Mouse (Mus musculus) embryonic facial prominence, embryonic 15.5 days (tissue): ENCODE measurements at regions not wholly inside any gene's neighbourhood (a gene's known extent, or its start where the extent isn't known, plus 50 kb on each side); places are given as distances from the start of the nearest gene placed in this dataset.

ENCODE experiments used
- ATAC-seq: fragments of 200-750 bp; cut with Nextera tagmentation; 2 replicates; pipeline ENCODE4 v1.8.0; 2017; ENCODE audit warnings: low read depth, moderate TSS enrichment; ENCODE audit not compliant: insufficient number of reproducible peaks, low FRiP score, low TSS enrichment
- H3K27ac ChIP-seq: fragments of 300-500 bp; sonication (generic); replicated peaks from 2 replicates; pipeline ENCODE4 v1.5.1; 2015; ENCODE audit warnings: mild to moderate bottlenecking, inconsistent platforms
- H3K27me3 ChIP-seq: fragments of 300-500 bp; sonication (generic); 2 replicates; pipeline ENCODE4 v1.6.1; 2015; ENCODE audit warnings: inconsistent platforms
- H3K36me3 ChIP-seq: fragments of 300-500 bp; sonication (generic); 2 replicates; pipeline ENCODE4 v1.6.1; 2015; ENCODE audit warnings: mild to moderate bottlenecking, inconsistent platforms
- H3K4me1 ChIP-seq: fragments of 300-500 bp; sonication (generic); 2 replicates; pipeline ENCODE4 v1.6.1; 2015; ENCODE audit warnings: inconsistent platforms
- H3K4me2 ChIP-seq: fragments of 300-500 bp; sonication (generic); replicated peaks from 2 replicates; pipeline ENCODE4 v1.6.1; 2015; ENCODE audit warnings: mild to moderate bottlenecking, inconsistent platforms
- H3K4me3 ChIP-seq: fragments of 300-500 bp; sonication (generic); replicated peaks from 2 replicates; pipeline ENCODE4 v1.5.1; 2015; ENCODE audit warnings: mild to moderate bottlenecking, inconsistent platforms
- H3K9ac ChIP-seq: fragments of 300-500 bp; sonication (generic); 2 replicates; pipeline ENCODE4 v1.6.1; 2015; ENCODE audit warnings: inconsistent platforms
- H3K9me3 ChIP-seq: fragments of 300-500 bp; sonication (generic); replicated peaks from 2 replicates; pipeline ENCODE4 v1.6.1; 2016; ENCODE audit warnings: inconsistent platforms
- WGBS: fragments of 180-500 bp; shearing (Covaris S2); methylation state at CpG from one replicate; pipeline ENCODE4 v1.1.7; 2015; 5-methylcytosine and 5-hydroxymethylcytosine counted together

DNA sequence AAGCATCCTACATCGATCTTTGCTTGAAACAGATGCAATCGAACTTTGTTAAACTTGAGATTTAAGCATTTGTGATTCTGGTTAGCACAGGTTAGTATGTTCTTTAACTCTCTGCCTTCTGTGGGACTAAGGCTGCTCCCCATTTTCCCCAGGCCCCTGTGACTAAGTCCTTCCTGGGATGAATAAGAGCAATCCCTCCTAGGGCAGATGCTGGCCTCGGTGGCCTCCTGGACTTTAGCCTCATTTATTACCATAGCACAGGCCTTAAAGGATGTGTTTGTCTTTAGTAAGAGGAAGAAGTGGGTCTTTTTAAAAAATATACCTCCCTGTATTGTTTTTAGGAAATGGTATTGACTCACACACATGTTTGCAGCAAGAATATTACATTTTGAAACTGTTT, 599.9 kb downstream of the Dok5 start:
- Histone ChIP-seq H3K4me2 (no peak overlapping the region), H3K4me1 (no peaks in the 10 kb centered on the region; the same call in 1 of the 2 replicates), H3K9ac (no peak overlapping the region), H3K36me3 (no peaks in the 10 kb centered on the region), H3K27ac (no peak overlapping the region), H3K4me3 (no peak overlapping the region), H3K27me3 (no peaks in the 10 kb centered on the region), H3K9me3 (no peaks in the 10 kb centered on the region)
- 89% methylated on average over 3 of the region's 3 CpGs for WGBS
- ATAC-seq: no peak

DNA sequence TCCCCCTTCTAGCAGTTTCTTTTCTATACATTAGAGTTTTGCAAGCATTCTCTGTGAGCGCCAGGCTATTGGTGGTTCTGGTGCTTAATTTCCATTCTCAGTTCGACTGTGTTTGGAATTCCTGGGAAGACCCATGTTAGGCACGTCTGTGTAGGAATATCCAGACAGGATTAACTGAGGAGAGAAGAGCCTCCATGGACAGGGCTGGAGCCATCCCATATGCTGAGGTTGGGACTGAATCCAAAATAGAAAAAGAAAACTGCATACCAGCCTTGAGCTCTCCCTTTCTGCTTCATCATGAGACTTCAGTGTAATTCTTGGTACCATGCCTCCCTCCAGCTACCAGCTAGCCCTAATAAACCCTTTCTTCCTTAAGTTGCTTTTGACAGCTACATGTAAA, 595.3 kb downstream of the Dok5 start:
- Histone ChIP-seq H3K4me1 (no peaks in the 10 kb centered on the region; the same call in 1 of the 2 replicates), H3K9ac (no peak overlapping the region), H3K9me3 (no peaks in the 10 kb centered on the region), H3K27me3 (no peaks in the 10 kb centered on the region), H3K27ac (no peak overlapping the region), H3K36me3 (no peaks in the 10 kb centered on the region), H3K4me3 (no peak overlapping the region), H3K4me2 (no peak overlapping the region)
- no peak for ATAC-seq
- 50% methylated on average over 3 of the region's 3 CpGs for WGBS

- H3K9ac ChIP-seq: no peak overlapping the region
- WGBS: 74% methylated on average over 4 of the region's 4 CpGs
- H3K36me3 ChIP-seq: no peaks in the 10 kb centered on the region
- no peaks in the 10 kb centered on the region for H3K27me3 ChIP-seq
- ATAC-seq: no peak
- 0 out of 2 replicates have a peak, but pooled peaks cover 4% of the 10 kb centered on the region for H3K4me1 ChIP-seq
- no peak overlapping the region for H3K27ac ChIP-seq
- no peak overlapping the region for H3K4me3 ChIP-seq
- H3K9me3 ChIP-seq: no peaks in the 10 kb centered on the region
- H3K4me2 ChIP-seq: no peak overlapping the region
Observed at GRCm38 (mm10) chr2:171308486-171308885, 576.9 kb downstream of the Dok5 start.

DNA sequence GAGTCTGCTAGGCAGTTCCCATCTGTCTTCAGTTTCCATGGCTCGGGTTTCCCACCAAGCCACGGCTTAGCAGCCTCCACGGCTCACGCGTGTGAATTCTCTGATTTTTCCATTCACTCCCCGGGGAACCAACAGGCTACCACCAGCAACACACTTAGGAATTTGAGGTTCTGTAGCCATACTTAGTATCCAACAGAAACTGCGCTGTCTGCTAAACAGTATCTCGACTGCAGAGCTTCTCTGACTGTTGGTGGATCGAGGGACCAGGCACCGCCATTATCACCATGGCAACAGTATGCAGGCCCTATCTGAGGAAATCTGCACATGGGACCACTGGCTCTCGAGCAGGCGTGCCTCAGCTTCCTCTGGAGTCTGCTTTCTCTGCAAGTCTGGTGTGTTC, 574.4 kb downstream of the Dok5 start:
- H3K4me2 ChIP-seq: no peak overlapping the region; the same call in 1 of the 2 replicates
- H3K9me3 ChIP-seq: no peaks in the 10 kb centered on the region
- no peaks in the 10 kb centered on the region for H3K36me3 ChIP-seq
- 0 out of 2 replicates have a peak, but pooled peaks cover 4% of the 10 kb centered on the region for H3K4me1 ChIP-seq
- 26% methylated on average over 12 of the region's 12 CpGs for WGBS
- no peak overlapping the region for H3K27ac ChIP-seq
- H3K9ac ChIP-seq: no peak overlapping the region
- no peak for ATAC-seq
- H3K27me3 ChIP-seq: no peaks in the 10 kb centered on the region
- H3K4me3 ChIP-seq: no peak overlapping the region

- Histone ChIP-seq H3K36me3 (no peaks in the 10 kb centered on the region), H3K4me3 (no peak overlapping the region), H3K9me3 (no peaks in the 10 kb centered on the region), H3K27ac (no peak overlapping the region), H3K9ac (no peak overlapping the region), H3K4me1 (no peaks in the 10 kb centered on the region), H3K27me3 (no peaks in the 10 kb centered on the region), H3K4me2 (no peak overlapping the region)
- WGBS: 23% methylated on average over 5 of the region's 5 CpGs
- no peak for ATAC-seq
Observed at GRCm38 (mm10) chr2:171298519-171298918, 566.9 kb downstream of the Dok5 start.

GRCm38 (mm10) chr2:171295603-171296002, 564.0 kb downstream of the Dok5 start:
- Histone ChIP-seq H3K4me1 (no peaks in the 10 kb centered on the region), H3K4me2 (no peak overlapping the region), H3K27me3 (no peaks in the 10 kb centered on the region), H3K4me3 (no peak overlapping the region), H3K9ac (no peak overlapping the region), H3K9me3 (no peaks in the 10 kb centered on the region), H3K27ac (no peak overlapping the region), H3K36me3 (no peaks in the 10 kb centered on the region)
- WGBS: 81% methylated on average over 5 of the region's 5 CpGs
- no peak for ATAC-seq

GRCm38 (mm10) chr2:171292579-171292978, 561.0 kb downstream of the Dok5 start:
- no peak for ATAC-seq
- H3K36me3 ChIP-seq: no peaks in the 10 kb centered on the region
- no peak overlapping the region for H3K4me3 ChIP-seq
- no peaks in the 10 kb centered on the region for H3K4me1 ChIP-seq
- H3K4me2 ChIP-seq: no peak overlapping the region
- H3K9ac ChIP-seq: no peak overlapping the region
- no peaks in the 10 kb centered on the region for H3K9me3 ChIP-seq
- no peak overlapping the region for H3K27ac ChIP-seq
- H3K27me3 ChIP-seq: no peaks in the 10 kb centered on the region

DNA sequence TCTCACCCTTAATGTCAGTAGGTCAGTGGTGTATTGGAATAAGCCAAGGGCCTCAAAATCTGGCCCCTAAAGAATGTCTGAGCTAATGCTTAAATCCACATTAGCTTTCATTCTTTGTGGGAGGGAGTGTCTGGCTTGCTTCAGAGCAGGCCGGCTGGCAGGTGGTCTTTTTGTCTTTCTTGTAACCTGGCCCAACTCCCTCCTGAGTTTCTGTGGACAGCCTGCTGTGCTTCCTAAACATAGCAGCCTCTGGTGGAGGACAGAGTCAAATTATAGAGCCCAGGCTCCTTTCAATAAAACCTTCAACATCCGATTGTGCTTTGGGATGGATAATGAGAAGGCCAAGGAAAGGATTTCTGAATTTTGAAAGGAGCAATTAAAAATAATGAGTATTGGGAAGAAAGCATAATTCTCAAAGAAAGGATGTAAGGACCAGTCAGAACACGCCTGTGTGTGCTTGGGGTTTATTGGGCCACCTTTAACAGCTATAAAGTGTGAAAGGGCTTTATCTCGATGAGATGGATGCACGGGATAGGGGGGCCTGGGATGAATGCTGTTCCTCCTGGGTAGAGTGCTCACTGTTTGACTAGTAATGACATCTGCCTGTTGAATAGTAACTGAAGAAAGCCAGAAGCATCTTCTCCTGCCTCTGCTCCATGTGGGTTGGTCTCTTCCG, 554.2 kb downstream of the Dok5 start:
- Histone ChIP-seq H3K27me3 (no peaks in the 10 kb centered on the region), H3K27ac (no peak overlapping the region), H3K9ac (no peak overlapping the region), H3K9me3 (no peaks in the 10 kb centered on the region), H3K36me3 (no peaks in the 10 kb centered on the region), H3K4me2 (no peak overlapping the region), H3K4me3 (no peak overlapping the region), H3K4me1 (no peaks in the 10 kb centered on the region)
- no peak for ATAC-seq
- WGBS: 40% methylated on average over 6 of the region's 6 CpGs

DNA sequence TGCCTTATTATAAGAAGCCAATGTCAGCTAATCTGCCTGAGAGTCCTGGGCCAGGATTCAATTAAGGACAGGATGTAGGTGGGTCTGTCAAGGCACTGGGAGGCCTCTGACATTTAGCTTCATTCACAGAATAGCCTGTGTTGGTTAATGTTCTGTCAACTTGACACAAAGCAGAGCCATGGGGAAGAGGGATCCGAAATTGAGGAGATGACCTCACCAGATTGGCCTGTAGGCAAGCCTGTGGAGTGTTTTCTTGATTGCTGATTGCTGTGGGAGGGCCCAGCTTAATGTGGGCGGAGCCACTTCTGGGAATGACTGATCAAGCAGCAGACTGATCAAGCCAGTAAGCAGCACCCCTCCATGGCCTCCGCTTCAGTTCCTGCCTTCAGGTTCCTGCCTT, 548.5 kb downstream of the Dok5 start:
- H3K27me3 ChIP-seq: no peaks in the 10 kb centered on the region
- no peak overlapping the region for H3K4me2 ChIP-seq
- no peak overlapping the region for H3K9ac ChIP-seq
- H3K36me3 ChIP-seq: no peaks in the 10 kb centered on the region
- H3K4me1 ChIP-seq: no peaks in the 10 kb centered on the region
- no peak for ATAC-seq
- H3K27ac ChIP-seq: no peak overlapping the region
- no peak overlapping the region for H3K4me3 ChIP-seq
- 67% methylated on average over 3 of the region's 3 CpGs for WGBS
- H3K9me3 ChIP-seq: no peaks in the 10 kb centered on the region

GRCm38 (mm10) chr2:171279319-171279718, 547.7 kb downstream of the Dok5 start:
- Histone ChIP-seq H3K27me3 (no peaks in the 10 kb centered on the region), H3K9me3 (no peaks in the 10 kb centered on the region), H3K9ac (no peak overlapping the region), H3K36me3 (no peaks in the 10 kb centered on the region), H3K4me2 (no peak overlapping the region), H3K4me1 (no peaks in the 10 kb centered on the region), H3K4me3 (no peak overlapping the region), H3K27ac (no peak overlapping the region)
- WGBS: 74% methylated on average over 3 of the region's 3 CpGs
- ATAC-seq: no peak

- no peaks in the 10 kb centered on the region for H3K4me1 ChIP-seq
- H3K27me3 ChIP-seq: no peaks in the 10 kb centered on the region
- no peak overlapping the region for H3K27ac ChIP-seq
- no peak overlapping the region for H3K4me3 ChIP-seq
- H3K9ac ChIP-seq: no peak overlapping the region
- H3K4me2 ChIP-seq: no peak overlapping the region; the same call in 1 of the 2 replicates
- no peaks in the 10 kb centered on the region for H3K36me3 ChIP-seq
- ATAC-seq: no peak
- no peaks in the 10 kb centered on the region for H3K9me3 ChIP-seq
- 52% methylated on average over 10 of the region's 10 CpGs for WGBS
Observed at GRCm38 (mm10) chr2:171253194-171253593, 521.6 kb downstream of the Dok5 start.

GRCm38 (mm10) chr2:171245391-171245790, 513.8 kb downstream of the Dok5 start:
- WGBS: 70% methylated on average over 4 of the region's 4 CpGs
- no peak for ATAC-seq
- H3K4me3 ChIP-seq: no peak overlapping the region
- no peak overlapping the region for H3K9ac ChIP-seq
- no peaks in the 10 kb centered on the region for H3K9me3 ChIP-seq
- H3K36me3 ChIP-seq: no peaks in the 10 kb centered on the region
- no peaks in the 10 kb centered on the region for H3K27me3 ChIP-seq
- no peak overlapping the region for H3K27ac ChIP-seq
- H3K4me2 ChIP-seq: no peak overlapping the region
- H3K4me1 ChIP-seq: no peaks in the 10 kb centered on the region
